Mouse (Mus musculus) liver, adult 2 months (tissue): ENCODE results near the gene Klhdc3. TPM values are rescaled to one million over a fixed set of nuclear protein-coding genes. Genes with fewer than 3 reads are reported as not detected.
A peak's percentile ranks its signal among the peaks of the same experiment; 100 is the strongest.

ENCODE experiments used
- DNase-seq: peaks from one replicate; pipeline ENCODE4 v3.0.0-alpha.2; 2011; ENCODE audit warnings: low read depth, low spot score; ENCODE audit errors: extremely low read depth
- H3K27ac ChIP-seq: fragments of 200-500 bp; replicated peaks from 2 replicates; pipeline ENCODE4 v1.5.1; 2012; ENCODE audit warnings: low read depth, mild to moderate bottlenecking, control low read depth, inconsistent platforms, low read length; ENCODE audit not compliant: insufficient read depth
- H3K27me3 ChIP-seq: fragments of 200-500 bp; 2 replicates; pipeline ENCODE4 v1.6.1; 2012; ENCODE audit warnings: mild to moderate bottlenecking, moderate library complexity, low read length, inconsistent platforms; ENCODE audit not compliant: control insufficient read depth, insufficient read depth
- H3K36me3 ChIP-seq: fragments of 200-500 bp; 2 replicates; pipeline ENCODE4 v1.6.1; 2012; ENCODE audit warnings: low read length, inconsistent platforms; ENCODE audit not compliant: control insufficient read depth, insufficient read depth
- H3K4me1 ChIP-seq: fragments of 200-500 bp; 2 replicates; pipeline ENCODE4 v1.6.1; 2011; ENCODE audit warnings: low read length; ENCODE audit not compliant: control insufficient read depth, insufficient read depth
- H3K4me3 ChIP-seq: fragments of 200-500 bp; 2 replicates; pipeline ENCODE4 v1.5.1; 2011; ENCODE audit warnings: low read depth, mild to moderate bottlenecking, control low read depth, low read length, moderate library complexity; ENCODE audit not compliant: insufficient read depth
- H3K79me2 ChIP-seq: fragments of 200-500 bp; 2 replicates; pipeline ENCODE4 v1.6.1; 2012; ENCODE audit warnings: inconsistent platforms, mild to moderate bottlenecking, low read length, moderate library complexity; ENCODE audit not compliant: control insufficient read depth, insufficient read depth
- H3K9ac ChIP-seq: fragments of 200-500 bp; 2 replicates; pipeline ENCODE4 v1.6.1; 2012; ENCODE audit warnings: low read depth, mild to moderate bottlenecking, control low read depth, inconsistent platforms, low read length
- CTCF ChIP-seq: fragments of 200-500 bp; IDR thresholded peaks from 2 replicates; pipeline ENCODE4 v1.5.1; 2011; ENCODE audit warnings: low read depth, low read length, control low read depth
- POLR2A ChIP-seq: fragments of 200-500 bp; IDR thresholded peaks from 2 replicates; pipeline ENCODE4 v1.6.1; 2011; ENCODE audit warnings: low read length, control low read depth; ENCODE audit not compliant: insufficient read depth; ENCODE audit errors: extremely low read depth
- WGBS: fragments of 180-500 bp; shearing (Covaris S2); methylation state at CpG from one replicate; pipeline ENCODE4 v1.1.7; 2018; 5-methylcytosine and 5-hydroxymethylcytosine counted together
- polyA plus RNA-seq: library from polyadenylated mRNA; depleted of rRNA; stranded (reverse); fragments of >200 nt; gene quantifications from 2 replicates; pipeline ENCODE4 v1.2.3, GENCODE M21; 2012
- total RNA-seq: library from RNA; depleted of rRNA; stranded (reverse); fragments of >200 nt; gene quantifications from 2 replicates; pipeline ENCODE4 v1.2.3, GENCODE M21; 2014

Gene Klhdc3
- total and polyA plus RNA-seq, 2 experiments = 23.9 to 74.6 TPM

- Histone ChIP-seq H3K4me1 (peaks cover 3% of the 10 kb centered on the region; the same call in 1 of the 2 replicates), H3K79me2 (no peaks in the 10 kb centered on the region), H3K9ac (peak within 1 kb of the TSS; percentile 52), H3K36me3 (peaks cover 2% of the 10 kb centered on the region; the same call in 1 of the 2 replicates), H3K27ac (peak within 1 kb of the TSS; percentile 52), H3K27me3 (no peaks in the 10 kb centered on the region), H3K4me3 (peak within 1 kb of the TSS; percentile 63)
- WGBS = 1% methylated on average over 56 of the region's 58 CpGs
- TF ChIP-seq POLR2A = 0 out of 2 replicates have a peak, but pooled peaks have one; percentile 17
- TF ChIP-seq CTCF = no peak
- peak; percentile 70 for DNase-seq
Measured at GRCm38 (mm10) chr17:46650232-46651031, 30.3 kb downstream of the Klhdc3 start, which contains the start of gene Cul7. Cul7 (plus strand) TSS chr17:46650337.

GRCm38 (mm10) chr17:46649811-46650210 lies 30.9 kb downstream of the Klhdc3 start:
- H3K27me3 ChIP-seq = no peaks in the 10 kb centered on the region
- H3K4me1 ChIP-seq = peaks cover 3% of the 10 kb centered on the region; the same call in 1 of the 2 replicates
- H3K4me3 ChIP-seq = peak overlapping the region; percentile 63
- peaks cover 2% of the 10 kb centered on the region; the same call in 1 of the 2 replicates for H3K36me3 ChIP-seq
- 32% methylated on average over 15 of the region's 15 CpGs for WGBS
- peak overlapping the region; percentile 52; the same call in 1 of the 2 replicates for H3K9ac ChIP-seq
- DNase-seq = no peak
- TF ChIP-seq CTCF (no peak), POLR2A (no peak)
- H3K79me2 ChIP-seq = no peaks in the 10 kb centered on the region
- H3K27ac ChIP-seq = peak overlapping the region; percentile 52

GRCm38 (mm10) chr17:46648436-46648835 lies 32.3 kb downstream of the Klhdc3 start:
- WGBS = 95% methylated on average over 9 of the region's 9 CpGs
- H3K79me2 ChIP-seq = peaks cover 5% of the 10 kb centered on the region; the same call in 1 of the 2 replicates
- H3K9ac ChIP-seq = no peak overlapping the region
- TF ChIP-seq CTCF (no peak), POLR2A (no peak)
- peaks cover 2% of the 10 kb centered on the region; the same call in 1 of the 2 replicates for H3K36me3 ChIP-seq
- peaks cover 10% of the 10 kb centered on the region for H3K4me1 ChIP-seq
- no peak overlapping the region for H3K4me3 ChIP-seq
- no peak for DNase-seq
- H3K27ac ChIP-seq = no peak overlapping the region
- H3K27me3 ChIP-seq = no peaks in the 10 kb centered on the region

- H3K9ac ChIP-seq = no peak overlapping the region
- H3K36me3 ChIP-seq = peaks cover 5% of the 10 kb centered on the region; the same call in 1 of the 2 replicates
- no peak overlapping the region for H3K4me3 ChIP-seq
- no peaks in the 10 kb centered on the region for H3K27me3 ChIP-seq
- TF ChIP-seq POLR2A (no peak), CTCF (no peak)
- H3K79me2 ChIP-seq = peaks cover 5% of the 10 kb centered on the region; the same call in 1 of the 2 replicates
- 90% methylated on average over 7 of the region's 7 CpGs for WGBS
- H3K4me1 ChIP-seq = peaks cover 10% of the 10 kb centered on the region
- no peak overlapping the region for H3K27ac ChIP-seq
- DNase-seq = no peak
Measured at GRCm38 (mm10) chr17:46647279-46647678, 33.4 kb downstream of the Klhdc3 start.

GRCm38 (mm10) chr17:46646322-46646662 lies 34.4 kb downstream of the Klhdc3 start:
- Histone ChIP-seq H3K9ac (peak overlapping the region; percentile 90), H3K27ac (peak overlapping the region; percentile 86), H3K79me2 (peaks cover 5% of the 10 kb centered on the region; the same call in 1 of the 2 replicates), H3K4me1 (peaks cover 10% of the 10 kb centered on the region), H3K4me3 (peak overlapping the region; percentile 85), H3K27me3 (no peaks in the 10 kb centered on the region), H3K36me3 (peaks cover 12% of the 10 kb centered on the region; the same call in 1 of the 2 replicates)
- under 1% methylated on average over 19 of the region's 19 CpGs for WGBS
- DNase-seq = peak; percentile 83
- TF ChIP-seq POLR2A (peak; percentile 80), CTCF (no peak)
